Mouse (Mus musculus) layer of hippocampus, adult 9-10 months (tissue): ENCODE data around the gene Donson.

Experiments used
- DNase-seq: peaks from one replicate; pipeline ENCODE4 v3.0.0; 2022; ENCODE audit warnings: low spot score

The Donson gene

GRCm38 (mm10) chr16:91688619-91689334 lies at the start of gene Donson:
Gene Donson (minus strand): TSS chr16:91688770.
- peak; percentile 43 for DNase-seq

- no peak for DNase-seq
Measured at GRCm38 (mm10) chr16:91736046-91736816, 47.7 kb upstream of the Donson start.

- no peak for DNase-seq
Measured at GRCm38 (mm10) chr16:91734771-91735170, 46.2 kb upstream of the Donson start.

- no peak for DNase-seq
Measured at GRCm38 (mm10) chr16:91732816-91733215, 44.2 kb upstream of the Donson start.

GRCm38 (mm10) chr16:91730446-91730845 lies 41.9 kb upstream of the Donson start:
- no peak for DNase-seq

- DNase-seq: no peak
Measured at GRCm38 (mm10) chr16:91729821-91730441, 41.4 kb upstream of the Donson start.

GRCm38 (mm10) chr16:91729066-91729482 lies 40.5 kb upstream of the Donson start, which contains the start of gene Itsn1:
Gene Itsn1 (plus strand): TSS chr16:91729281.
- DNase-seq: peak; percentile 96

GRCm38 (mm10) chr16:91728123-91729065 lies 39.8 kb upstream of the Donson start, which contains the start of gene Cryzl1:
Gene Cryzl1 (minus strand): TSS chr16:91728975.
- DNase-seq: peak; percentile 98

GRCm38 (mm10) chr16:91727433-91727832 lies 38.9 kb upstream of the Donson start:
- no peak for DNase-seq

- no peak for DNase-seq
Measured at GRCm38 (mm10) chr16:91724247-91724646, 35.7 kb upstream of the Donson start.

- DNase-seq: no peak
Measured at GRCm38 (mm10) chr16:91717399-91717798, 28.8 kb upstream of the Donson start.

GRCm38 (mm10) chr16:91716927-91717349 lies 28.4 kb upstream of the Donson start:
- no peak for DNase-seq

- no peak for DNase-seq
Measured at GRCm38 (mm10) chr16:91710241-91710640, 21.7 kb upstream of the Donson start.

GRCm38 (mm10) chr16:91704603-91705340 lies 16.2 kb upstream of the Donson start:
- DNase-seq: no peak

- DNase-seq: no peak
Measured at GRCm38 (mm10) chr16:91702771-91703188, 14.2 kb upstream of the Donson start.

GRCm38 (mm10) chr16:91701908-91702307 lies 13.3 kb upstream of the Donson start:
- DNase-seq: no peak

GRCm38 (mm10) chr16:91698995-91699394 lies 10.4 kb upstream of the Donson start:
- DNase-seq: no peak

GRCm38 (mm10) chr16:91695108-91695755 lies 6.7 kb upstream of the Donson start:
- DNase-seq: no peak

GRCm38 (mm10) chr16:91694455-91695084 lies 6.0 kb upstream of the Donson start:
- DNase-seq: peak; percentile 53

GRCm38 (mm10) chr16:91689791-91690190 lies 1.2 kb upstream of the Donson start:
- no peak for DNase-seq
